Mouse (Mus musculus) forebrain, embryonic 12.5 days (tissue): ENCODE measurements at regions not wholly inside any gene's neighbourhood (a gene's known extent, or its start where the extent isn't known, plus 50 kb on each side); places are given as distances from the start of the nearest gene placed in this dataset.
A peak's percentile ranks its signal among the peaks of the same experiment; 100 is the strongest.

Experiments used
- ATAC-seq: fragments of 200-750 bp; cut with Nextera tagmentation; 2 replicates; pipeline ENCODE4 v1.8.0; 2017; ENCODE audit warnings: moderate TSS enrichment; ENCODE audit not compliant: low FRiP score
- H3K27ac ChIP-seq: fragments of 300-500 bp; sonication (generic); 2 replicates; pipeline ENCODE4 v1.5.1; 2016; ENCODE audit warnings: mild to moderate bottlenecking
- H3K27me3 ChIP-seq: fragments of 300-500 bp; sonication (generic); 2 replicates; pipeline ENCODE4 v1.6.1; 2016; ENCODE audit warnings: mild to moderate bottlenecking
- H3K36me3 ChIP-seq: fragments of 300-500 bp; sonication (generic); replicated peaks from 2 replicates; pipeline ENCODE4 v1.6.1; 2016; ENCODE audit warnings: mild to moderate bottlenecking
- H3K4me1 ChIP-seq: fragments of 300-500 bp; sonication (generic); 2 replicates; pipeline ENCODE4 v1.6.1; 2016
- H3K4me2 ChIP-seq: fragments of 300-500 bp; sonication (generic); 2 replicates; pipeline ENCODE4 v1.6.1; 2016; ENCODE audit warnings: mild to moderate bottlenecking, moderate library complexity
- H3K4me3 ChIP-seq: fragments of 300-500 bp; sonication (generic); replicated peaks from 2 replicates; pipeline ENCODE4 v1.5.1; 2016; ENCODE audit warnings: mild to moderate bottlenecking
- H3K9ac ChIP-seq: fragments of 300-500 bp; sonication (generic); 2 replicates; pipeline ENCODE4 v1.6.1; 2016; ENCODE audit warnings: mild to moderate bottlenecking
- H3K9me3 ChIP-seq: fragments of 300-500 bp; sonication (generic); 2 replicates; pipeline ENCODE4 v1.6.1; 2016
- WGBS: fragments of 180-500 bp; shearing (Covaris S2); methylation state at CpG from one replicate; pipeline ENCODE4 v1.1.7; 2016; 5-methylcytosine and 5-hydroxymethylcytosine counted together

DNA sequence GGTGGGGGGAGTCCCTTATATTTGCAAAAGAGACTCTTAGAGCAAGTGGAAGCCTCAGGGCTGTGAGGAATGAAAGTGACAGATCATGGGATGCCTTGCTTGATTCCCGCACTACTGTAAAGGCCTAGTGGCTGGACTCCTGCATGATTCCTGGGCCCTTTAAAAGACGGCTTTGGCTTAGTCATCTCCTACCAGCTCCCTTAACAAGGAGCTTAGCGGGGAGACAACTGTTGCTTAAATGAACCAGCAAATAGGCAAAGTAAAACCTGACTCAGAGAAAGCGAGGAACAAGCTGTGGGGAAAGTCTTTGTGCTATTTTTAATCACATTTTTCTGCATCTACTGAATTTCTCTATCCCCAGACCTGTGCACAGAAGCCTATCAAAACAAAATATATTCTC is 165.5 kb downstream of the Emp1 start:
- H3K4me3 ChIP-seq = no peak overlapping the region
- H3K9ac ChIP-seq = no peak overlapping the region
- H3K4me2 ChIP-seq = no peak overlapping the region
- ATAC-seq = no peak
- 38% methylated on average over 4 of the region's 4 CpGs for WGBS
- no peak overlapping the region for H3K27ac ChIP-seq
- no peaks in the 10 kb centered on the region for H3K9me3 ChIP-seq
- H3K4me1 ChIP-seq = peaks cover 20% of the 10 kb centered on the region
- no peaks in the 10 kb centered on the region for H3K27me3 ChIP-seq
- H3K36me3 ChIP-seq = no peaks in the 10 kb centered on the region

DNA sequence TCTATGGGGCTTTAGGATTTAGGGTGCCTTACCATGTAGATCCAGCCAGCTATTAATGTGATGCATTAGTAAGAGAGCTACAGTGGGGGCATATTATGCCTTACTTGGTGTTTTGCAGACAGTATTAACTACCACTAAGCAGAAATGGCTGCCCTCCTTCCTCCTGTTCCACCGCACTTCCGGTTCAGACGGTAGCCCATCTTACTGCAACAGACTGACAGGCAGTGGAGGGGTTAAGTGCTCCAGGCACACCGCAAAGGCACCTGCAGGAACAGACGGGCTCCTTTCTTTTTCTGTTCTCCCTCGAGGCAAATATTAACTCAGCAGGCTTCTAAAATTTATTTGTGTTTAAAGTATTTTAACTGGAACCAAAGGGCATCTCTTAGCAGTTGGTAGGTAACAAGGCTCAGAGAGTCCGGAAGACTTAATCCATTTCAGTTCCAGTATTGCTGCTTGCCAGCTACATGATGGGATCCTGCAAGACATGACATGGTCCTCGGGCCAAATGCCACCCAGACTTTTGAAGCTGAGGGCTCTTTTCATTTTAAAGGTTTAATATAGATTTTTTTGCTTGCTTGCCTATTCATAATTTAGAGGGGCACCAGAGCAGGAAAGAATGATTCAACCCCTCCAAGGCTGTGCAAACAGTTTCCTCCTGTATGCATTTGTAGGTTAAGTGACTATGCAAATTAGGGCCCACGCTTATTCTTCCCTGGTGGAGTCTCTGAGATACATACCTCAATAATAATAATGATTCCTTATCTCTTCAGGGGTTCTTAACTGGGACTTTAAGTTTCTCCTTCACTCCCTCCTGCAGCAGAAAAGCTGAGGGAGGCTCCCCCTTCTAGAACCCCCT is 177.7 kb downstream of the Emp1 start:
- Histone ChIP-seq H3K36me3 (no peaks in the 10 kb centered on the region), H3K27ac (no peak overlapping the region), H3K4me2 (no peak overlapping the region), H3K4me3 (no peak overlapping the region), H3K4me1 (peaks cover 23% of the 10 kb centered on the region), H3K27me3 (no peaks in the 10 kb centered on the region), H3K9ac (no peak overlapping the region), H3K9me3 (no peaks in the 10 kb centered on the region)
- no peak for ATAC-seq
- 51% methylated on average over 9 of the region's 9 CpGs for WGBS

DNA sequence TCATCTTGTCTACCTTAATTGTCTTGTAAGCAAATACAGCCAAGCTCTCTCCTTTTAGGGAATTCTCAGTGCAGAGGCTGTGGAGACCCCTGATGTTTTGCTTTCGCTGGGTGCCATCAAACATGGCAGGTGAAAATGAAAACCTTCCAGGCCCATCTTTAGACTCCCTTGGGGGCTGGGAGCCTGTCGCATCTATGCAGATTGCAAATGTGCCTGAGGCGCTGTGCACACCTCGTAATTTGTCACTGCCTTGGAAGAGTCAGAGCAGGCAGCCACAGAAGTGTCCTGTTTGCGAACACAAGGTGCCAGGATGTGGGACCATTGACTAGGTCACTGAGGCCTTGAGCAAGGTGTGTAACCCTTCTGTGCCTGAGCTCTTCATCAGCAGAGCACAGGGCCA is 179.2 kb downstream of the Emp1 start:
- Histone ChIP-seq H3K9ac (no peak overlapping the region), H3K36me3 (no peaks in the 10 kb centered on the region), H3K9me3 (no peaks in the 10 kb centered on the region), H3K27ac (peak overlapping the region; percentile 38; the same call in 1 of the 2 replicates), H3K27me3 (no peaks in the 10 kb centered on the region), H3K4me3 (no peak overlapping the region), H3K4me1 (peaks cover 23% of the 10 kb centered on the region), H3K4me2 (no peak overlapping the region)
- ATAC-seq = peak; percentile 44; the same call in 1 of the 2 replicates
- 79% methylated on average over 5 of the region's 5 CpGs for WGBS

DNA sequence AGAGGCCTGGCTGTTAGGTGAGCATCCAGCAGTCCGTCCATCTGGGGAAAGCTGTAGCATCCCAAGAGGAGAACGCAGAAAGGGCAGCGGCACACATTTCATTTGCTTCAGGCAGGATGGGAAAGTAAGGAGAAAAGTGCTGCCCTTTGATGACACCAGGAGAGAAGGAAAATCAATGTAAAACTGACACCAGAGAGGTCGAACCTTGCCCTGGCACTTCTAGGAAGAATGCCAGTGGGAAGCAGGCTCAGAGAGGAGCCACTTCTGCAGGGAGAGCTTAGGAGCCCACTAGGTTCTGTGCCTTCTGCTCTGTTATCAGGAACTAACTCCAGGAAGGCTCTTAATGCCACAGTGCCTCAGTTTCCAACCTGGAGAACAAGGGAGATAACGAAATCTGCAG is 180.0 kb downstream of the Emp1 start:
- H3K4me3 ChIP-seq = no peak overlapping the region
- no peaks in the 10 kb centered on the region for H3K9me3 ChIP-seq
- no peaks in the 10 kb centered on the region for H3K36me3 ChIP-seq
- H3K9ac ChIP-seq = no peak overlapping the region
- H3K27ac ChIP-seq = no peak overlapping the region
- peaks cover 23% of the 10 kb centered on the region for H3K4me1 ChIP-seq
- no peak for ATAC-seq
- no peaks in the 10 kb centered on the region for H3K27me3 ChIP-seq
- 61% methylated on average over 5 of the region's 5 CpGs for WGBS
- H3K4me2 ChIP-seq = no peak overlapping the region

DNA sequence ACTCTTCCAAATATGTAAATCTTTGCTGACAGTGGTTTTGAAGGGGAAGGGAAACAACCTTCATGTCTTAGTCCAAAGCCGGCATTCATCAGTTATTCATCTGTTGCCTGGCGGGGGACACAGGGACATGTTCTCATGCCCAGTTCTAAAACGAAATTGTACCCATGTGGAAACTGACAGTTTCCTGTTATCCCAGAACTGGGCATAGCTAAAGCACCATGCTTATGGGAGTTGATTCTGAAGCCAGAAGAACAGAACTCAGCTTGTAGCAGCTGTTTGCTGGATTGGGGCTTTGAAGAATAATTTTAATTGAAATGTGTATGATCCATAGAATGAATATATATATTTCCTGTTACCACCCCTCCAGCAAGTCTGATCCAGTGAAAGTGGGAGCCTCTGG is 181.0 kb downstream of the Emp1 start:
- no peaks in the 10 kb centered on the region for H3K27me3 ChIP-seq

GRCm38 (mm10) chr6:135543863-135544262 is 181.5 kb downstream of the Emp1 start:
- Histone ChIP-seq H3K9ac (no peak overlapping the region), H3K27ac (no peak overlapping the region), H3K9me3 (no peaks in the 10 kb centered on the region), H3K4me2 (no peak overlapping the region), H3K4me1 (peaks cover 23% of the 10 kb centered on the region), H3K36me3 (no peaks in the 10 kb centered on the region), H3K27me3 (no peaks in the 10 kb centered on the region), H3K4me3 (no peak overlapping the region)
- 37% methylated on average over 3 of the region's 3 CpGs for WGBS
- peak; percentile 30; the same call in 1 of the 2 replicates for ATAC-seq

More for the DNA sequence above, 181.0 kb downstream of the Emp1 start:
- no peak overlapping the region for H3K4me3 ChIP-seq
- peaks cover 23% of the 10 kb centered on the region for H3K4me1 ChIP-seq
- no peak for ATAC-seq
- H3K36me3 ChIP-seq = no peaks in the 10 kb centered on the region
- H3K9ac ChIP-seq = no peak overlapping the region
- no peaks in the 10 kb centered on the region for H3K9me3 ChIP-seq
- no peak overlapping the region for H3K27ac ChIP-seq
- WGBS = 75% methylated on average over 3 of the region's 3 CpGs
- no peak overlapping the region for H3K4me2 ChIP-seq

GRCm38 (mm10) chr6:135550368-135550950 is 188.1 kb downstream of the Emp1 start:
- Histone ChIP-seq H3K27me3 (no peaks in the 10 kb centered on the region), H3K9ac (no peak overlapping the region), H3K4me3 (no peak overlapping the region), H3K4me1 (peaks cover 10% of the 10 kb centered on the region; the same call in 1 of the 2 replicates), H3K4me2 (no peak overlapping the region), H3K27ac (no peak overlapping the region), H3K36me3 (no peaks in the 10 kb centered on the region), H3K9me3 (no peaks in the 10 kb centered on the region)
- 25% methylated on average over 3 of the region's 3 CpGs for WGBS
- ATAC-seq = peak; percentile 81; the same call in 1 of the 2 replicates

DNA sequence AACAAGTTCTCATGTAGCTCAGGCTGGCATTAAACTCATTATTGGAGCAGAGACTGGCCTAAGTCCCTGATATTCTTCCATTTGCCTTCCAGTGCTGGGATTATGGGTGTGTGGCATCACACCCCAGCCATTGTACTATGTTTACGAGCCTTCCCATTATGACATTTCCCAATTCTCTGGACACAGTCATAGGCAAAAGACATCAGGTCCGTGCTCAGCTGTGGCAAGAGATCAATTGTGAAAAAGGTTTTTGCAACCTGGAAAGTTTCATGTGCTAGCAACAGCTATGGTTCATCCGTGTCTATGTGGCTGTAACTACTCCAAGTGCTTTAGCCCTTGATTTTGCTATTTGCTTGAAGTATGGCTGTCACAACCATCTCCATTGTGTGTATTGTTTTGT is 190.1 kb downstream of the Emp1 start:
- Histone ChIP-seq H3K36me3 (no peaks in the 10 kb centered on the region), H3K4me2 (no peak overlapping the region), H3K9me3 (no peaks in the 10 kb centered on the region), H3K4me3 (no peak overlapping the region), H3K9ac (no peak overlapping the region), H3K4me1 (peaks cover 10% of the 10 kb centered on the region; the same call in 1 of the 2 replicates), H3K27me3 (no peaks in the 10 kb centered on the region), H3K27ac (no peak overlapping the region)
- 77% methylated on average over 3 of the region's 3 CpGs for WGBS
- ATAC-seq = no peak

DNA sequence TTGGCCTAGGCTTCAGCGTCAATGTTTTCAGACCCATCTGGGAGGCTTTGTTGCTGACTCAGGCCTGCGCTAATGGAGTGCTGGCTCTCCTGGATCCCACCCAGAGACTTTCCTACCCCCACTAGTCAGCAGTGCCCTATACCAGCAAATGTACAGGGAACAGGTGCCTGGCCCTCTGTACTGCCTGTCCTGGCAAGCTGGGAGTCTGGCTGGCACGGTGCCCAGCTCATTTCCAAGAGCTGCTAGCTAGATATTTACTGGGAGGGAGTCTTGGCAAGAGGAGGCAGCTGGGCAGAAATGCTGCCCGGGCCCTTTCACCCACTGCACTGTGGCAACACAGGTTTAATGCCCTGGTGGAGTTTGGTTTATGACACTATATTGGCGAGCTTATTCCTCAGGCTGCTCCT is 197.2 kb downstream of the Emp1 start:
- peak; percentile 93 for ATAC-seq
- Histone ChIP-seq H3K4me3 (no peak overlapping the region), H3K9me3 (no peaks in the 10 kb centered on the region), H3K9ac (no peak overlapping the region), H3K27me3 (no peaks in the 10 kb centered on the region), H3K27ac (peak overlapping the region; percentile 74), H3K4me1 (peaks cover 9% of the 10 kb centered on the region; the same call in 1 of the 2 replicates), H3K4me2 (no peak overlapping the region), H3K36me3 (no peaks in the 10 kb centered on the region)
- 53% methylated on average over 5 of the region's 5 CpGs for WGBS

GRCm38 (mm10) chr6:135562267-135562666 is 199.9 kb downstream of the Emp1 start:
- Histone ChIP-seq H3K4me2 (no peak overlapping the region), H3K27ac (no peak overlapping the region), H3K4me3 (no peak overlapping the region), H3K9me3 (no peaks in the 10 kb centered on the region), H3K36me3 (no peaks in the 10 kb centered on the region), H3K27me3 (no peaks in the 10 kb centered on the region), H3K9ac (no peak overlapping the region), H3K4me1 (peaks cover 9% of the 10 kb centered on the region; the same call in 1 of the 2 replicates)
- no peak for ATAC-seq
- WGBS = 87% methylated on average over 2 of the region's 2 CpGs

- H3K27me3 ChIP-seq = no peaks in the 10 kb centered on the region
- no peak for ATAC-seq
- no peak overlapping the region for H3K9ac ChIP-seq
- no peaks in the 10 kb centered on the region for H3K36me3 ChIP-seq
- H3K4me3 ChIP-seq = no peak overlapping the region
- no peak overlapping the region for H3K27ac ChIP-seq
- no peak overlapping the region for H3K4me2 ChIP-seq
- no peaks in the 10 kb centered on the region for H3K9me3 ChIP-seq
- H3K4me1 ChIP-seq = peaks cover 8% of the 10 kb centered on the region; the same call in 1 of the 2 replicates
These were observed 201.4 kb downstream of the Emp1 start for GRCm38 (mm10) chr6:135563766-135564165.

- 60% methylated on average over 1 of the region's 1 CpGs for WGBS
- ATAC-seq = no peak
- no peaks in the 10 kb centered on the region for H3K4me1 ChIP-seq
- no peak overlapping the region for H3K27ac ChIP-seq
- no peak overlapping the region for H3K4me3 ChIP-seq
- no peak overlapping the region for H3K4me2 ChIP-seq
- no peaks in the 10 kb centered on the region for H3K27me3 ChIP-seq
- H3K9me3 ChIP-seq = no peaks in the 10 kb centered on the region
- H3K36me3 ChIP-seq = no peaks in the 10 kb centered on the region
- no peak overlapping the region for H3K9ac ChIP-seq
These were observed 206.7 kb downstream of the Emp1 start for GRCm38 (mm10) chr6:135569086-135569485.

GRCm38 (mm10) chr6:135575294-135575693 is 212.9 kb downstream of the Emp1 start:
- Histone ChIP-seq H3K4me3 (no peak overlapping the region), H3K27me3 (no peaks in the 10 kb centered on the region), H3K4me1 (peaks cover 4% of the 10 kb centered on the region; the same call in 1 of the 2 replicates), H3K4me2 (no peak overlapping the region), H3K9ac (no peak overlapping the region), H3K27ac (no peak overlapping the region), H3K9me3 (no peaks in the 10 kb centered on the region), H3K36me3 (no peaks in the 10 kb centered on the region)
- no peak for ATAC-seq
- 85% methylated on average over 2 of the region's 2 CpGs for WGBS
